Mouse (Mus musculus): ENCODE data around the gene Adamts14.

- no peak for TF ChIP-seq TAL1 (IDR thresholded peaks at IDR 0.05; ENCODE audit: low read length)
- TF ChIP-seq GATA1 (IDR thresholded peaks at IDR 0.05; ENCODE audit: low read length), result no peak
These were observed 11.1 kb upstream of the Adamts14 start for GRCm38 (mm10) chr10:61284309-61284708.
